Mouse (Mus musculus) spleen, adult 2 months (tissue): ENCODE measurements at regions not wholly inside any gene's neighbourhood (a gene's known extent, or its start where the extent isn't known, plus 50 kb on each side); places are given as distances from the start of the nearest gene placed in this dataset.

Experiments used
- CTCF ChIP-seq: fragments of 200-500 bp; IDR thresholded peaks from 2 replicates; pipeline ENCODE4 v1.5.1; 2011; ENCODE audit warnings: mild to moderate bottlenecking, inconsistent platforms; ENCODE audit not compliant: insufficient read depth, insufficient read length, insufficient replicate concordance; ENCODE audit errors: extremely low read depth
- POLR2A ChIP-seq: fragments of 200-500 bp; IDR thresholded peaks from 2 replicates; pipeline ENCODE4 v1.6.1; 2011; ENCODE audit warnings: low read depth, low read length, inconsistent platforms

GRCm38 (mm10) chr13:107734161-107734905, 309.9 kb upstream of the Smim15 start:
- TF ChIP-seq CTCF: no peak
- TF ChIP-seq POLR2A: no peak
